Mouse (Mus musculus): ENCODE results near the gene Snrpc. TPM values are rescaled to one million over a fixed set of nuclear protein-coding genes. Genes with fewer than 3 reads are reported as not detected.

The Snrpc gene
- total RNA-seq, 2 experiments from 2014 or later, result 43.4 to 49.8 TPM

GRCm38 (mm10) chr17:27803752-27804151 is 34.2 kb upstream of the Snrpc start:
- DNase-seq (ENCODE audit: extremely low spot score in 1 of 2, low spot score in 2 of 2), result no peak
- TF ChIP-seq CTCF (IDR thresholded peaks at IDR 0.05), result no peak
- intact Hi-C loops (cut with DNase I), result no loop called here
- no peak overlapping the region for H3K27ac ChIP-seq
- H3K4me3 ChIP-seq, result no peak overlapping the region

GRCm38 (mm10) chr17:27804156-27804690 is 33.7 kb upstream of the Snrpc start:
- no peak for TF ChIP-seq CTCF (IDR thresholded peaks at IDR 0.05)
- intact Hi-C loops (cut with DNase I), result no loop called here
- DNase-seq (ENCODE audit: extremely low spot score in 1 of 2, low spot score in 2 of 2), result no peak
- H3K4me3 ChIP-seq, result no peak overlapping the region
- H3K27ac ChIP-seq, result no peak overlapping the region

GRCm38 (mm10) chr17:27804803-27805770 is 32.9 kb upstream of the Snrpc start:
- no peak overlapping the region for H3K27ac ChIP-seq
- H3K4me3 ChIP-seq, result no peak overlapping the region
- no peak for DNase-seq (ENCODE audit: extremely low spot score in 1 of 2, low spot score in 2 of 2)
- intact Hi-C loops (cut with DNase I), result no loop called here
- TF ChIP-seq CTCF (IDR thresholded peaks at IDR 0.05), result no peak

- intact Hi-C loops (cut with DNase I), result no loop called here
- H3K4me3 ChIP-seq, result no peak overlapping the region
- no peak for DNase-seq (ENCODE audit: extremely low spot score in 1 of 2, low spot score in 2 of 2)
- no peak for TF ChIP-seq CTCF (IDR thresholded peaks at IDR 0.05)
- no peak overlapping the region for H3K27ac ChIP-seq
These were observed 30.3 kb upstream of the Snrpc start for GRCm38 (mm10) chr17:27807542-27808078.

- Histone ChIP-seq H3K27ac (no peak overlapping the region), H3K4me3 (no peak overlapping the region)
- TF ChIP-seq CTCF (IDR thresholded peaks at IDR 0.05), result no peak
- no peak for DNase-seq (ENCODE audit: extremely low spot score in 1 of 2, low spot score in 2 of 2)
- intact Hi-C loops (cut with DNase I), result no loop called here
These were observed 27.2 kb upstream of the Snrpc start for GRCm38 (mm10) chr17:27810569-27811331.

- intact Hi-C loops (cut with DNase I), result no loop called here
- no peak for TF ChIP-seq CTCF (IDR thresholded peaks at IDR 0.05)
- no peak for DNase-seq (ENCODE audit: extremely low spot score in 1 of 2, low spot score in 2 of 2)
- Histone ChIP-seq H3K4me3 (no peak overlapping the region), H3K27ac (no peak overlapping the region)
These were observed 26.0 kb upstream of the Snrpc start for GRCm38 (mm10) chr17:27811980-27812379.

- intact Hi-C loops (cut with DNase I), result no loop called here
- TF ChIP-seq CTCF (IDR thresholded peaks at IDR 0.05), result no peak
- Histone ChIP-seq H3K27ac (no peak overlapping the region), H3K4me3 (no peak overlapping the region)
- no peak for DNase-seq (ENCODE audit: extremely low spot score in 1 of 2, low spot score in 2 of 2)
These were observed 23.3 kb upstream of the Snrpc start for GRCm38 (mm10) chr17:27814606-27815005.

GRCm38 (mm10) chr17:27819011-27819410 is 18.9 kb upstream of the Snrpc start:
- intact Hi-C loops (cut with DNase I), result no loop called here
- no peak for DNase-seq (ENCODE audit: extremely low spot score in 1 of 2, low spot score in 2 of 2)
- no peak for TF ChIP-seq CTCF (IDR thresholded peaks at IDR 0.05)
- peak overlapping the region; percentile 85 for H3K4me3 ChIP-seq
- H3K27ac ChIP-seq, result no peak overlapping the region

GRCm38 (mm10) chr17:27819521-27819970 is 18.4 kb upstream of the Snrpc start:
- intact Hi-C loops (cut with DNase I), result no loop called here
- peak in 1 of 2 experiments; percentile 28 for DNase-seq (ENCODE audit: extremely low spot score in 1 of 2, low spot score in 2 of 2)
- TF ChIP-seq CTCF (IDR thresholded peaks at IDR 0.05), result no peak
- Histone ChIP-seq H3K4me3 (peak overlapping the region; percentile 85), H3K27ac (peak overlapping the region; percentile 73)

- Histone ChIP-seq H3K27ac (peak overlapping the region; percentile 73), H3K4me3 (peak overlapping the region; percentile 85)
- no peak for TF ChIP-seq CTCF (IDR thresholded peaks at IDR 0.05)
- intact Hi-C loops (cut with DNase I), result loop anchor here (1.0 kb wide), 1 partner anchor 20 kb away; no protein-coding TSS in a partner anchor
- peak in 1 of 2 experiments; percentile 46 for DNase-seq (ENCODE audit: extremely low spot score in 1 of 2, low spot score in 2 of 2)
These were observed 17.9 kb upstream of the Snrpc start for GRCm38 (mm10) chr17:27819971-27820567.

Measured in left cerebral cortex, adult 2 months (tissue).